Mouse (Mus musculus): Measurements from ENCODE around the gene Gfy.
"Not testable (repeated sequence)": the region's sequence is repeated elsewhere in the genome, so short reads cannot be mapped to it uniquely, and the experiment has no call there.

The Gfy gene

GRCm38 (mm10) chr7:45165701-45166100 lies 13.7 kb downstream of the Gfy start:
- no peak for DNase-seq

- no peak for DNase-seq
Measured at GRCm38 (mm10) chr7:45164833-45165232, 14.5 kb downstream of the Gfy start.

- peak; percentile 39 for DNase-seq
Measured at GRCm38 (mm10) chr7:45163735-45164490, 15.5 kb downstream of the Gfy start, which contains the start of gene Slc17a7. Gene Slc17a7 (plus strand): TSS chr7:45163949.

- DNase-seq = no peak
Measured at GRCm38 (mm10) chr7:45162996-45163615, 16.3 kb downstream of the Gfy start.

- DNase-seq = no peak
Measured at GRCm38 (mm10) chr7:45162551-45162950, 16.8 kb downstream of the Gfy start.

- DNase-seq = peak; percentile 95
Measured at GRCm38 (mm10) chr7:45161612-45162473, 17.5 kb downstream of the Gfy start.

GRCm38 (mm10) chr7:45160866-45161265 lies 18.5 kb downstream of the Gfy start:
- DNase-seq = no peak

- DNase-seq = no peak
Measured at GRCm38 (mm10) chr7:45160316-45160800, 19.0 kb downstream of the Gfy start.

GRCm38 (mm10) chr7:45158991-45159390 lies 20.4 kb downstream of the Gfy start:
- no peak for DNase-seq

- no peak for DNase-seq
Measured at GRCm38 (mm10) chr7:45157459-45157858, 21.9 kb downstream of the Gfy start.

- no peak for DNase-seq
Measured at GRCm38 (mm10) chr7:45156206-45156605, 23.2 kb downstream of the Gfy start.

GRCm38 (mm10) chr7:45155590-45155989 lies 23.8 kb downstream of the Gfy start:
- no peak for DNase-seq

- DNase-seq = peak; percentile 61
Measured at GRCm38 (mm10) chr7:45154993-45155514, 24.3 kb downstream of the Gfy start.

- DNase-seq = peak; percentile 98
Measured at GRCm38 (mm10) chr7:45154096-45154992, 25.0 kb downstream of the Gfy start, which contains the start of the genes Pih1d1 and Aldh16a1. Gene Pih1d1 (plus strand): TSS chr7:45154303. Gene Aldh16a1 (minus strand): TSS chr7:45154584.

GRCm38 (mm10) chr7:45153586-45153985 lies 25.8 kb downstream of the Gfy start:
- no peak for DNase-seq

GRCm38 (mm10) chr7:45153052-45153451 lies 26.3 kb downstream of the Gfy start:
- not testable (repeated sequence) for DNase-seq

- no peak for DNase-seq
Measured at GRCm38 (mm10) chr7:45151303-45151702, 28.1 kb downstream of the Gfy start.

GRCm38 (mm10) chr7:45150321-45150720 lies 29.0 kb downstream of the Gfy start:
- no peak for DNase-seq

GRCm38 (mm10) chr7:45149545-45149944 lies 29.8 kb downstream of the Gfy start:
- DNase-seq = no peak

GRCm38 (mm10) chr7:45148534-45149098 lies 30.8 kb downstream of the Gfy start:
- no peak for DNase-seq

GRCm38 (mm10) chr7:45147899-45148298 lies 31.5 kb downstream of the Gfy start:
- no peak for DNase-seq
